Mouse (Mus musculus): ENCODE results near the gene Alox5ap. TPM values are rescaled to one million over a fixed set of nuclear protein-coding genes. Genes with fewer than 3 reads are reported as not detected.

Alox5ap gene
- polyA plus RNA-seq, 1 experiment from 2014 or later = 68.2 TPM

DNA sequence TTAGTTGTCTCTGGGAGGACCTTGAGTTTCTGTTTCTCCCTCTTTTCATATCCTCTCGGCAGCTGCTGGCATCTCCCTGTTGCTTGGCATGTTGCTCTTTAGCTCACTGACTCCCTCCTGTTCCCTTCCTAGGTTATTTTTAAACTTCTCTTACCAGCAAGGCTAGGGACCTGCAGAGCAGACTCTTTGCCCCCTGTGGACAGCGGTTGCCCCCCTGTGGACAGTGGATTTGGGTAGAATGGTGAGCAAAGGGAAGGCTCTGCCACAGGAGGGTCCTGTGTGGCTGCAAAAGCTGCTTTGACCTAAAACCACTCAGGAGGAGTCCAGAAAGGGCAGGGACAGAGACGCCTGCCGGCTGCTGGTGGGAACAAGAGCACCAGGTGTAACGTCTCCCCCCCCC is 21.5 kb upstream of the Alox5ap start:
- Histone ChIP-seq H3K9me3 (ENCODE audit: low read length) (peaks cover 8% of the 10 kb centered on the region), H3K27me3 (ENCODE audit: insufficient read depth, low read length) (no peaks in the 10 kb centered on the region), H3K4me3 (ENCODE audit: low read depth, low read length) (no peak overlapping the region), H3K4me1 (ENCODE audit: insufficient read depth) (peaks cover 29% of the 10 kb centered on the region), H3K36me3 (replicated peaks; ENCODE audit: insufficient read depth, low read length) (no peaks in the 10 kb centered on the region), H3K4me2 (ENCODE audit: low read depth, low read length) (no peak overlapping the region), H3K27ac (ENCODE audit: low read depth) (0 out of 2 replicates have a peak overlapping the region, but pooled peaks have one; percentile 34), H3K9ac (replicated peaks) (no peak overlapping the region)
- ATAC-seq (no peak), DNase-seq (no peak)
- TF ChIP-seq EP300 (IDR thresholded peaks at IDR 0.05; ENCODE audit: low read depth) (no peak), CTCF (IDR thresholded peaks at IDR 0.05; ENCODE audit: low read depth) (no peak)
- WGBS (ENCODE audit: insufficient replicate concordance) = 78% methylated on average over 5 of the region's 5 CpGs

DNA sequence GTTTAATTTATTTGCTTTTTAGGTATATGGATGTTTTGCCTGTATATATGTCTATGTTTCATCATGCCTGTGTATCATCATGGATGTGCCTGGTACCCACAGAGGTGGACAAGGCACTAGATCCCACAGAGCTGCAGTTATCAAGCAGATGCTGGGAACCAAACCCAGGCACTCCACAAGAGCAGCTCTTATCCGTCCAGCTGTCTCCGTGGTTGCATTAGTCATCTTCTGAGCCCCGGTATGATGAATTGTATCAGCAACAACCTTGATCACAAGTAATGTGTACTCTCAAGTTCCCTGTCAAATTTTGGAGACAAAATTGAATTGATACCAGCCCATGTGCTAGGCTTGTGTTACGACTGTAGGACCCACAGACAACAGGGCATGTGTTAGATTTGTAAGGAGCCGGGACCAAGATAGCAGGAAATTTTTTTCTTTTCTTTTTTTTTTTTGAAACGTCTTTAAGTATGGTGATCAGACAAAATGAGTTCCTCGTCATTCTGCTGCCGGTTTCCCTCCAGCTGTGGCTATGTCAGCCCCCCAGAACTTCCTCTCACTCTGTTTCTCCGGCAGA is 19.1 kb upstream of the Alox5ap start:
- Histone ChIP-seq H3K4me3 (ENCODE audit: low read depth, low read length) (peak overlapping the region; percentile 30), H3K9me3 (ENCODE audit: low read length) (peaks cover 8% of the 10 kb centered on the region), H3K36me3 (replicated peaks; ENCODE audit: insufficient read depth, low read length) (no peaks in the 10 kb centered on the region), H3K4me1 (ENCODE audit: insufficient read depth) (peaks cover 31% of the 10 kb centered on the region), H3K9ac (replicated peaks) (peak overlapping the region; percentile 61), H3K27me3 (ENCODE audit: insufficient read depth, low read length) (no peaks in the 10 kb centered on the region), H3K27ac (ENCODE audit: low read depth) (peak overlapping the region; percentile 88), H3K4me2 (ENCODE audit: low read depth, low read length) (peak overlapping the region; percentile 77)
- DNase-seq (no peak), ATAC-seq (no peak)
- WGBS (ENCODE audit: insufficient replicate concordance) = 17% methylated on average over 9 of the region's 9 CpGs
- no peak for TF ChIP-seq CTCF (IDR thresholded peaks at IDR 0.05; ENCODE audit: low read depth)
- no peak for TF ChIP-seq EP300 (IDR thresholded peaks at IDR 0.05; ENCODE audit: low read depth)

DNA sequence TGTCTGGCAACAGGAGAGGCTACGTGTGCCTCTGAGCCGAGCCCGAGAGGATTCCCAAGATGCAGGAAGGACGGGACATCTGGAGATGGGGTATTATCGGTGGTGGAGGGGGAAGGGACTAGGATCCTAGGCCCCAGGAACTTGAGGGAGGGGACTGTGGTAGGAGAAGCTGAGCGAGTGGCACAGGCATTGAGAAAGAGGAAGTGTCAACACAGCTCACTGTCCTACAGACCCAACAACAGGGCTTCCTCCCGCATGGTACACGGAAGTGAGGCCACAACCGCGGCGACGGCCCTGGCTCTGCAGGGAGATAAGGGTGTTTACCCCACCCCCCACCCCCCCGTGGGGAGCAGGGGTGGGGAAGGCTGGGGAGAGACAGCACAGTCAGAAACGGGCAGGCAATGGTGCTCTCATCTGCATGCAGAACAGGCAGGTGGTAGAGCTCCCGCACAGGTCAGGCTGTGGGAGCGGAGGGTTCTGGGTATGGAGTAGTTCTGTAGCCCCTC is 18.5 kb upstream of the Alox5ap start:
- peaks cover 31% of the 10 kb centered on the region for H3K4me1 ChIP-seq (ENCODE audit: insufficient read depth)
- WGBS (ENCODE audit: insufficient replicate concordance) = under 1% methylated on average over 16 of the region's 16 CpGs
- peak overlapping the region; percentile 61 for H3K9ac ChIP-seq (replicated peaks)

DNA sequence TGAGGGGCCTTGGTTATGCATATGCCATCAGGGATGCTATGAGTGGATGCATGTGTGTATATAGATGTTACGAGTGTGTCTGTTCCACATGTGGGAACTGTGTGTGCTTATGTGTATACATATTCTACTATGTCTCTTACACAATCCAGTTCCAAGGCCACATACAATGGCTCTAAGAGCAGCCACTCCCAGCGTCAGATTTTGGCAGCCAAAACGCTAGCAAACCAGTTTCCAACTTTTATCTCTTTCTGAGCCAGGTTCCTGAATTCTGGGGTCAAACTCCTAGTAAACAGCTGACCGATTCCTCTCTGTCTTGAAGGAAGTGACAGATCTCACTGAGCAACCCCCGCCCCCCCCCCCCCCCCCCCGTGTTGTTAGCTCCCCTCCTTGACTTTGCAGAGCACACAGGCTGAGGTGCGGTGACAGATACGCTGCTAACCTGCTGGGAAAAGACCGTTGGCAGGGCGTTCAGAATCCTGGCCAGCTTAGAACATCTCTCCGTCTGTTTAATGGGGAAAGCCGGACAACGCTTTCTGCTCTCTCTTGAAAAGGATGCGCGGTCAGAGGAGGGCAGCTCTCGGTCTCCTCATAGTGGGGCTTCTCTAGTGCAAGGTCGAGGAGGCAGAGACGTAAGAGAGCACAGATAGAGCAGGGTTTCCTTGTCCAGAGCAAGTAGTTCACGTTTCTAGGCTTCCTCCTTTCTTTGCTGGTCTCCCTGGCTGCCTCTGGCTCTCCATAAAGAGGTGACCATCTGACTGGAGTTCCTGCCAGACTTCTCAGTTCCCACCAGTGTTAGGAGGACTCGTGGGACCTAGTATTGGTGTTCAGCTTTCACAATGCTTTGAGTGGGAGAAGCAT is 17.3 kb upstream of the Alox5ap start:
- H3K27ac ChIP-seq (ENCODE audit: low read depth) = peak overlapping the region; percentile 88
- H3K36me3 ChIP-seq (replicated peaks; ENCODE audit: insufficient read depth, low read length) = no peaks in the 10 kb centered on the region
- H3K27me3 ChIP-seq (ENCODE audit: insufficient read depth, low read length) = no peaks in the 10 kb centered on the region
- WGBS (ENCODE audit: insufficient replicate concordance) = 8% methylated on average over 19 of the region's 20 CpGs
- peak overlapping the region; percentile 77 for H3K4me2 ChIP-seq (ENCODE audit: low read depth, low read length)
- H3K4me3 ChIP-seq (ENCODE audit: low read depth, low read length) = peak overlapping the region; percentile 30; the same call in 1 of the 2 replicates
- ATAC-seq (peak; percentile 28; the same call in 1 of the 2 replicates), DNase-seq (peak; percentile 55)
- peaks cover 31% of the 10 kb centered on the region for H3K4me1 ChIP-seq (ENCODE audit: insufficient read depth)
- TF ChIP-seq EP300 (IDR thresholded peaks at IDR 0.05; ENCODE audit: low read depth) (no peak), CTCF (IDR thresholded peaks at IDR 0.05; ENCODE audit: low read depth) (no peak)
- peak overlapping the region; percentile 50 for H3K9ac ChIP-seq (replicated peaks)
- 0 out of 2 replicates have a peak, but pooled peaks cover 3% of the 10 kb centered on the region for H3K9me3 ChIP-seq (ENCODE audit: low read length)

More for the DNA sequence above, 18.5 kb upstream of the Alox5ap start:
- ATAC-seq (peak; percentile 93), DNase-seq (peak; percentile 90)
- H3K36me3 ChIP-seq (replicated peaks; ENCODE audit: insufficient read depth, low read length) = no peaks in the 10 kb centered on the region
- H3K9me3 ChIP-seq (ENCODE audit: low read length) = peaks cover 5% of the 10 kb centered on the region
- peak overlapping the region; percentile 88 for H3K27ac ChIP-seq (ENCODE audit: low read depth)
- peak overlapping the region; percentile 77 for H3K4me2 ChIP-seq (ENCODE audit: low read depth, low read length)
- H3K4me3 ChIP-seq (ENCODE audit: low read depth, low read length) = peak overlapping the region; percentile 30
- peak; percentile 77 for TF ChIP-seq EP300 (IDR thresholded peaks at IDR 0.05; ENCODE audit: low read depth)
- no peak for TF ChIP-seq CTCF (IDR thresholded peaks at IDR 0.05; ENCODE audit: low read depth)
- no peaks in the 10 kb centered on the region for H3K27me3 ChIP-seq (ENCODE audit: insufficient read depth, low read length)

DNA sequence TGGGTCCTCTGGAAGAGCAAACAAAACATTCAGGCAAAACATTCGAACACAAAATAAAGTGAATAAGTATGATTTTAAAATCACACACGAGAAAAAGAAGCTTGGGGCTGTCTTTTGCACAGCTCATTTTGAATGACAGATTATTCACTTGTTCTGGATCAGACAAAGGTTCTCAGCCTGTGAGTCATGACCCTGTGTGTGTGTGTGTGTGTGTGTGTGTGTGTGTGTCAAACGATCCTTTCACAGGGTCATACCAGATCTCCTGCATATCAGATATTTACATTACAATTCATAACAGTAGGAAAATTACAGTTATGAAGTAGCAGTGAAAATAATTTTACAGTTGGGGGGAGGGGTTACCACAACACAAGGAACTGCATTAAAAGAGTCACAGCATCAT is 12.3 kb upstream of the Alox5ap start:
- H3K4me2 ChIP-seq (ENCODE audit: low read depth, low read length) = no peak overlapping the region
- DNase-seq (no peak), ATAC-seq (no peak)
- WGBS (ENCODE audit: insufficient replicate concordance) = 74% methylated on average over 3 of the region's 3 CpGs
- no peaks in the 10 kb centered on the region for H3K27me3 ChIP-seq (ENCODE audit: insufficient read depth, low read length)
- H3K36me3 ChIP-seq (replicated peaks; ENCODE audit: insufficient read depth, low read length) = no peaks in the 10 kb centered on the region
- no peak overlapping the region for H3K9ac ChIP-seq (replicated peaks)
- H3K27ac ChIP-seq (ENCODE audit: low read depth) = no peak overlapping the region
- no peaks in the 10 kb centered on the region for H3K9me3 ChIP-seq (ENCODE audit: low read length)
- H3K4me1 ChIP-seq (ENCODE audit: insufficient read depth) = peaks cover 8% of the 10 kb centered on the region
- no peak for TF ChIP-seq EP300 (IDR thresholded peaks at IDR 0.05; ENCODE audit: low read depth)
- TF ChIP-seq CTCF (IDR thresholded peaks at IDR 0.05; ENCODE audit: low read depth) = no peak
- no peak overlapping the region for H3K4me3 ChIP-seq (ENCODE audit: low read depth, low read length)

DNA sequence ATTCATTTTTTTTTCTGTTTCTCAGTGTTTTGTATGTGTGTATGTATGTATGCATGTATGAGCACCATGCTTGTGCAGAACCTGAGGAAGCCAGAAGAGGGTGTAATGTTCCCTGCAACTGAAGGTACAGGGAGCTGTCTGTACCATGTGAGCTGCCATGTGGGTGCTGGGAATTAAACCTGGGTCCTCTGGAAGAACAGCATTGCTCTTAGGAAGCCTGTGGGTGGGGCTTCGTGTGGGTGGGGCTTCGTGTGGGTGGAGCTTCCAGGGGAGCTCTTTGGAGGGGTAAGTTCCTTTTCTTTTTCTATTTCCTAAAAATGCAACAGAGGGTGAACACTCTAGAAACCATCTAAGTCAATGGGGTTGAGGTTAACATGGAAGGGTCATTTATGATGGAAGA is 11.1 kb upstream of the Alox5ap start:
- ATAC-seq = no peak
- no peaks in the 10 kb centered on the region for H3K27me3 ChIP-seq (ENCODE audit: insufficient read depth, low read length)
- no peak overlapping the region for H3K9ac ChIP-seq (replicated peaks)
- H3K4me3 ChIP-seq (ENCODE audit: low read depth, low read length) = no peak overlapping the region
- no peak overlapping the region for H3K27ac ChIP-seq (ENCODE audit: low read depth)
- TF ChIP-seq CTCF (IDR thresholded peaks at IDR 0.05; ENCODE audit: low read depth) (no peak), EP300 (IDR thresholded peaks at IDR 0.05; ENCODE audit: low read depth) (no peak)
- no peaks in the 10 kb centered on the region for H3K4me1 ChIP-seq (ENCODE audit: insufficient read depth)
- WGBS (ENCODE audit: insufficient replicate concordance) = 65% methylated on average over 2 of the region's 2 CpGs
- no peak overlapping the region for H3K4me2 ChIP-seq (ENCODE audit: low read depth, low read length)
- H3K36me3 ChIP-seq (replicated peaks; ENCODE audit: insufficient read depth, low read length) = no peaks in the 10 kb centered on the region
- DNase-seq = no peak
- no peaks in the 10 kb centered on the region for H3K9me3 ChIP-seq (ENCODE audit: low read length)

Data from liver, postnatal 0 days (tissue).